Mouse (Mus musculus): ENCODE measurements at regions not wholly inside any gene's neighbourhood (a gene's known extent, or its start where the extent isn't known, plus 50 kb on each side); places are given as distances from the start of the nearest gene placed in this dataset.

DNA sequence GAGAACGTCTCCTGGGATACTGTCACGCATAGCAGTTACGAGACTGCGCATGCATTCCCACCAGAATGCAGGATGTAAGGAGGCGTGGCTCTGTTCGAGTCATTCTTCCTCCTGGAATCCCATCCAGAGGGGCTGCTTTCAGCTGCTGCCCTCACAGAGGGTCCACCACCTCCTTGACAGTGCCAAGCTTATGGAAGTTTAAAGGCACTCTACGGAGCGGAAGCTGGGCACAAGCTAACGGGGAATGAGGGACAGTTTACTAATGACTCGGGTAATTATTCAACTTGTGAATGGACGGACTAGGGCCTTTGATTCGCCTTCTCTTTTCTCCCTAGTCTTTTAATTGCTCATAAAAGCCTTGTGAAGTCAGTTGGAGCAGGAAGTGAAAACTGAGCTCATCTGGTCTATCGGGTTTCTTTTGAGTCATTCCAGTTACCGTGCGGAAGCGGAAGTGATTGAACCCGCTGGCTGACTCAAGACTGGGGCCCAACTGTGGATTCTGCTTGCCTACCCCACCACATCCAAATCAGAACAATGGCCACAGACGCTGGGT lies 291.3 kb downstream of the Hlx start:
- H3K27ac ChIP-seq (ENCODE audit: low read length): no peak overlapping the region
- H3K4me3 ChIP-seq (replicated peaks; ENCODE audit: low read length): peak overlapping the region; percentile 45
- peaks cover 5% of the 10 kb centered on the region; the same call in 1 of the 2 replicates for H3K4me1 ChIP-seq (replicated peaks; ENCODE audit: control insufficient read depth, insufficient read depth, low read length)
- H3K4me2 ChIP-seq (ENCODE audit: low read length): peak overlapping the region; percentile 63
- H3K36me3 ChIP-seq (ENCODE audit: control insufficient read depth, insufficient read depth): no peaks in the 10 kb centered on the region
- ATAC-seq: peak; percentile 90
- no peaks in the 10 kb centered on the region for H3K9me3 ChIP-seq (ENCODE audit: control insufficient read depth, low read length)
- WGBS: 10% methylated on average over 18 of the region's 18 CpGs
- no peaks in the 10 kb centered on the region for H3K27me3 ChIP-seq (replicated peaks; ENCODE audit: control insufficient read depth, insufficient read depth, low read length)
- H3K9ac ChIP-seq (replicated peaks; ENCODE audit: low read depth, low read length): peak overlapping the region; percentile 51

DNA sequence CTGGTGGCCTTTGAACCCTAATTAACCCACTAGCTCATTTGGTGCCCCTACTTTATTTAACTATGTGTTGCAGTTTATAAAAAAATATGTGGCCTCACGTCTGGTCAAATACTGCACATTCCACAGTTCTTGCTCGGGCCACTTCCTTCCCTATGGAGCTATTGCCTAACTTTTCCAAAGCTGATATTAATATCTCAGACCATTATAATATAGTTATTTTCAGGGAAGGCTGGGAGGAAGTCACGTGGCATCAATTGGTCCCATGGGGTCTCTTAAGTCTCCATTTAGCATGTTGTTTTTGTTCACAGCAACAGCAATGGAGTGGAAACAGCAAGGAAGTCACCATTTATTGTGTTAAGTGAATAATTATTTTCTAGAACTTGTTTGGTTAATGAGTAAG lies 292.9 kb downstream of the Hlx start:
- Histone ChIP-seq H3K9ac (replicated peaks; ENCODE audit: low read depth, low read length) (no peak overlapping the region), H3K4me2 (ENCODE audit: low read length) (no peak overlapping the region), H3K4me3 (replicated peaks; ENCODE audit: low read length) (no peak overlapping the region), H3K4me1 (replicated peaks; ENCODE audit: control insufficient read depth, insufficient read depth, low read length) (peaks cover 5% of the 10 kb centered on the region; the same call in 1 of the 2 replicates), H3K9me3 (ENCODE audit: control insufficient read depth, low read length) (no peaks in the 10 kb centered on the region), H3K27me3 (replicated peaks; ENCODE audit: control insufficient read depth, insufficient read depth, low read length) (no peaks in the 10 kb centered on the region), H3K27ac (ENCODE audit: low read length) (no peak overlapping the region), H3K36me3 (ENCODE audit: control insufficient read depth, insufficient read depth) (no peaks in the 10 kb centered on the region)
- no peak for ATAC-seq
- 75% methylated on average over 3 of the region's 3 CpGs for WGBS

DNA sequence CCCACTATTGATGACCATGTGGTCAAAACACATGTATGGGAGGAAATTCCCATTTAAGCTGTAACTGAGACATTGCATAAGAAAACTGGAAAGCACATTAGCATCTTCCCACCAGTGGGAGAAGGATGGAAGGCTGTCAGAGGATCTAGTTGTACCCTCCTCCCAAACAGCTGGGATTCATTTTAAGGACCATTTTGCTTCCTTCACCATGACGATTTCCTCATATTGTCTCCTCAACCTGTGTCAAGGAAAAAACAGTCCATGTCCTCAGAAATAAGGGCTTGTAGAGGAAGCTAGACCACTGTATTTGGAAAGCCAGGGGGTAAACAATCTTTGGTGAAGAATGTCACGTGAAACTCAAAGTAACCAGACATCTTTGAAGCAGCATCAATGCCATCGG lies 296.0 kb downstream of the Hlx start:
- no peak overlapping the region for H3K4me2 ChIP-seq (ENCODE audit: low read length)
- H3K27me3 ChIP-seq (replicated peaks; ENCODE audit: control insufficient read depth, insufficient read depth, low read length): no peaks in the 10 kb centered on the region
- ATAC-seq: no peak
- no peaks in the 10 kb centered on the region for H3K36me3 ChIP-seq (ENCODE audit: control insufficient read depth, insufficient read depth)
- WGBS: 85% methylated on average over 3 of the region's 3 CpGs
- no peak overlapping the region for H3K4me3 ChIP-seq (replicated peaks; ENCODE audit: low read length)
- H3K4me1 ChIP-seq (replicated peaks; ENCODE audit: control insufficient read depth, insufficient read depth, low read length): peaks cover 5% of the 10 kb centered on the region; the same call in 1 of the 2 replicates
- H3K9ac ChIP-seq (replicated peaks; ENCODE audit: low read depth, low read length): no peak overlapping the region
- H3K9me3 ChIP-seq (ENCODE audit: control insufficient read depth, low read length): no peaks in the 10 kb centered on the region
- no peak overlapping the region for H3K27ac ChIP-seq (ENCODE audit: low read length)

DNA sequence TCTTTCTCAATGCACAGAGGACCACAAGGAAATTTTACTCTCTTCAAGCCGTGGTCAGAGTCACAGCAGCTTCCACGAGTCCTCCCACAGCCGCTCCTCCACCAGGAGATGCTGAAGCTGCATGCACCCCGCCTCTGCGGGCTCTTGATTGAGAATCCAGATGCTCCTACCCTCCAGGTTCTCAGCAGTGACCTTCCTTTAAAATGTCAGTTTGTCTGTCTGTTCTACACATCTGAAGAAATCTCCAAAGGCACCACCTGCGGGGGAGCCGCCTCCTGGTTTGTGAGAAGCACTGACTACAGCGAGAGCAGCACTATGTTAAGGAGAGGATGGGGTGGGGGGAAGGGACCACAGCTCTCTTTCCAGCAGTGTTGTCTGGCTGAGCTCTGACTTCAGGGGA lies 303.8 kb downstream of the Hlx start:
- Histone ChIP-seq H3K36me3 (ENCODE audit: control insufficient read depth, insufficient read depth) (no peaks in the 10 kb centered on the region), H3K4me1 (replicated peaks; ENCODE audit: control insufficient read depth, insufficient read depth, low read length) (no peaks in the 10 kb centered on the region), H3K4me2 (ENCODE audit: low read length) (no peak overlapping the region), H3K27ac (ENCODE audit: low read length) (no peak overlapping the region), H3K9ac (replicated peaks; ENCODE audit: low read depth, low read length) (no peak overlapping the region), H3K4me3 (replicated peaks; ENCODE audit: low read length) (no peak overlapping the region), H3K27me3 (replicated peaks; ENCODE audit: control insufficient read depth, insufficient read depth, low read length) (no peaks in the 10 kb centered on the region), H3K9me3 (ENCODE audit: control insufficient read depth, low read length) (no peaks in the 10 kb centered on the region)
- no peak for ATAC-seq
- 54% methylated on average over 8 of the region's 8 CpGs for WGBS

DNA sequence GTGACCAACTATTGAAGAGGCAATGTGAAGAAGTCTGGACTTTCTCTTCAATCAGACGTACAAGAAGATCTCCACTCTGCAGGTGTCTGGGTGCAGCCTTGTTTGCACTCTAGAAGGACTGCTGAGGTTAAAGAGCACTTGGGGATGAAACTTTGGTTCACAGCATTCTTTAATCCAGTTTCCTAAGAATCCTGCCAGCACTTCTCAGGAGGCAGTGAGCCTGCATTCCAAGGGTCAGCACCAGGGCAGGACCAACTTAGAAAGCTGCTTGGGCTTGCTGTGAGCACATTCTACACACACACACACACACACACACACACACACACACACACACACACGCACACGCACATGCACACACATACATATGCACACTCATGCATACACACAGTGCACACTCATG lies 304.4 kb downstream of the Hlx start:
- Histone ChIP-seq H3K36me3 (ENCODE audit: control insufficient read depth, insufficient read depth) (no peaks in the 10 kb centered on the region), H3K4me1 (replicated peaks; ENCODE audit: control insufficient read depth, insufficient read depth, low read length) (no peaks in the 10 kb centered on the region), H3K4me3 (replicated peaks; ENCODE audit: low read length) (no peak overlapping the region), H3K27ac (ENCODE audit: low read length) (no peak overlapping the region), H3K9ac (replicated peaks; ENCODE audit: low read depth, low read length) (no peak overlapping the region), H3K4me2 (ENCODE audit: low read length) (no peak overlapping the region), H3K27me3 (replicated peaks; ENCODE audit: control insufficient read depth, insufficient read depth, low read length) (no peaks in the 10 kb centered on the region), H3K9me3 (ENCODE audit: control insufficient read depth, low read length) (no peaks in the 10 kb centered on the region)
- no peak for ATAC-seq
- 88% methylated on average over 3 of the region's 3 CpGs for WGBS

DNA sequence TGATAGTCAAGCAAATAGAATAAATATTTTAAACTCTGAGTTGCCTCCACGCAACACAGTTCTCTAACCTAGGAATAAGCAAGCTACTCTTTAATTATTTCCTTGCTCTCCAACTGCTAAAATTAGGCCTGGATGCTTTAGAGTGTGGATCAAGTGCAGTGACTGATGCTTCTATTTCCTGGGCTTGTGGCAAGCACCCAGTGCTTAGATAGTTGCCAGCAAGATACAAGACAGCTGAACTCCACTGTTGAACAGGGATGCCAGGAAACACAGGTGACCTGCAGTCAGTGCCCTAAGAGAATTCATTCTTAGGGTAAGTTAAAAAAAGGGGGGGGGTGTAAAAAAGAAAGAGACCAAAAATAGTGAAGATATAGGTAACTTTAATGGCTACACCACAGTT lies 306.7 kb downstream of the Hlx start:
- Histone ChIP-seq H3K36me3 (ENCODE audit: control insufficient read depth, insufficient read depth) (no peaks in the 10 kb centered on the region), H3K4me3 (replicated peaks; ENCODE audit: low read length) (no peak overlapping the region), H3K4me1 (replicated peaks; ENCODE audit: control insufficient read depth, insufficient read depth, low read length) (no peaks in the 10 kb centered on the region), H3K9ac (replicated peaks; ENCODE audit: low read depth, low read length) (no peak overlapping the region), H3K4me2 (ENCODE audit: low read length) (no peak overlapping the region), H3K9me3 (ENCODE audit: control insufficient read depth, low read length) (no peaks in the 10 kb centered on the region), H3K27me3 (replicated peaks; ENCODE audit: control insufficient read depth, insufficient read depth, low read length) (no peaks in the 10 kb centered on the region), H3K27ac (ENCODE audit: low read length) (no peak overlapping the region)
- WGBS: 96% methylated on average over 1 of the region's 1 CpGs
- ATAC-seq: no peak

DNA sequence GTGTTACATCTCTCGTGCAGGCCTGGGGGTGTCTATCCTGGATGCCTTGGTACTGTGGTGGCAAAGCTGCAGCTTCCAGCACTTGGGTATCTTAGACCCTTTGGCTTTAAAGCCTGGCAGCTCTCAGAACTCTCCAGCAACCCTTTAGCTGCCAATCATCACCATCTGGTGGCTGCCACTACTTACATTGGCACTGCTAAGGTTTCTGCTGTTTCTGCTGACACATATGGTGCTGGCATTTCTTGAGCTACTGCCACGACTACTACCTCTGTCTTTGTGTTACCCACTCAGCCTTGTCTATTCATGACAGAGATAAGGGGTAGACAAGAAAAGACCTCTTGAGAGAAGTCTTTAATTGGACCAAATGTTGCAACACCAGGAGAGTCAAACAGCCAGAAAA lies 308.4 kb downstream of the Hlx start:
- Histone ChIP-seq H3K27me3 (replicated peaks; ENCODE audit: control insufficient read depth, insufficient read depth, low read length) (no peaks in the 10 kb centered on the region), H3K9ac (replicated peaks; ENCODE audit: low read depth, low read length) (no peak overlapping the region), H3K4me3 (replicated peaks; ENCODE audit: low read length) (no peak overlapping the region), H3K4me2 (ENCODE audit: low read length) (no peak overlapping the region), H3K27ac (ENCODE audit: low read length) (no peak overlapping the region), H3K9me3 (ENCODE audit: control insufficient read depth, low read length) (no peaks in the 10 kb centered on the region), H3K36me3 (ENCODE audit: control insufficient read depth, insufficient read depth) (no peaks in the 10 kb centered on the region), H3K4me1 (replicated peaks; ENCODE audit: control insufficient read depth, insufficient read depth, low read length) (no peaks in the 10 kb centered on the region)
- 41% methylated on average over 2 of the region's 2 CpGs for WGBS
- peak; percentile 91 for ATAC-seq

DNA sequence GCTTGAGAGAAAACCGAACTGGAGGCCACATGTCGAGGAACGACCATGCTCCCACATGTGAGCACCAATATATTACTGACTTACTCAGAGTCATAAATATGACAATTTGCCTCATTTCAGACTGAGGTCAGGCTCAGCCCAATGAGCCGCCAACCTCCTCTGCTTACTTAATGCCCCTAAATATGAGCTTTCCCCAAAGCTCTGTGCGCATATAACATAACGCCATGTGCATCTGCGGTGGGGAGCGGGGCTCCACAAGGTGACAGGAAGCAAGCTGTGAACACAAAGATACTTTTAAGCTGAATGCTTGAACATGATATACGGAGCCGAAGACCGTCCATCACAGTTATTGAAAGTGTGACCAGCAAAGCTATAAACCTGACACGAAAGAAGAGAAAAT lies 319.8 kb downstream of the Hlx start:
- 96% methylated on average over 12 of the region's 12 CpGs for WGBS
- ATAC-seq: no peak

DNA sequence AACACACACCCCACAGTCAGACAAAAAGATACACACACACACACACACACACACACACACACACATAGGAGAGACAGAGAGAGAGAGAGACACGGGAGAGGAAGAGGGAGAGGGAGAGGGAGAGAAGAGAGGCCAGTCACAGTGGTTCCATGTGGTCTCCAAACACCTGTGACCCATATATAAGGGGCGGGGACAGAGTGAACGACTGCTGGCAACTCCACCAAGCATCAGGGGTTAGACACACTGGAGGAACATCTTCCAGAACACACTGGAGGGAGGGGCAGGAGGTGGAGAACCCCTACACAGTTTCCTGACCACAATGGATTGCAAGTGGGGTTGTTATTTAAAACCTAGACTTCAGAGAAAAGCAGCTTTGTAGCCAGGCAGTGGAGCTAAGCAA lies 321.4 kb downstream of the Hlx start:
- H3K4me2 ChIP-seq (ENCODE audit: low read length): no peak overlapping the region
- ATAC-seq: no peak
- H3K27me3 ChIP-seq (replicated peaks; ENCODE audit: control insufficient read depth, insufficient read depth, low read length): no peaks in the 10 kb centered on the region
- no peak overlapping the region for H3K4me3 ChIP-seq (replicated peaks; ENCODE audit: low read length)
- H3K9me3 ChIP-seq (ENCODE audit: control insufficient read depth, low read length): no peaks in the 10 kb centered on the region
- no peaks in the 10 kb centered on the region for H3K36me3 ChIP-seq (ENCODE audit: control insufficient read depth, insufficient read depth)
- H3K4me1 ChIP-seq (replicated peaks; ENCODE audit: control insufficient read depth, insufficient read depth, low read length): no peaks in the 10 kb centered on the region
- no peak overlapping the region for H3K27ac ChIP-seq (ENCODE audit: low read length)
- WGBS: 61% methylated on average over 3 of the region's 3 CpGs
- H3K9ac ChIP-seq (replicated peaks; ENCODE audit: low read depth, low read length): no peak overlapping the region

More for the DNA sequence above, 319.8 kb downstream of the Hlx start:
- no peak overlapping the region for H3K9ac ChIP-seq (replicated peaks; ENCODE audit: low read depth, low read length)
- no peak overlapping the region for H3K27ac ChIP-seq (ENCODE audit: low read length)
- H3K36me3 ChIP-seq (ENCODE audit: control insufficient read depth, insufficient read depth): no peaks in the 10 kb centered on the region
- H3K9me3 ChIP-seq (ENCODE audit: control insufficient read depth, low read length): no peaks in the 10 kb centered on the region
- H3K4me1 ChIP-seq (replicated peaks; ENCODE audit: control insufficient read depth, insufficient read depth, low read length): no peaks in the 10 kb centered on the region
- no peak overlapping the region for H3K4me3 ChIP-seq (replicated peaks; ENCODE audit: low read length)
- H3K27me3 ChIP-seq (replicated peaks; ENCODE audit: control insufficient read depth, insufficient read depth, low read length): no peaks in the 10 kb centered on the region
- H3K4me2 ChIP-seq (ENCODE audit: low read length): no peak overlapping the region

DNA sequence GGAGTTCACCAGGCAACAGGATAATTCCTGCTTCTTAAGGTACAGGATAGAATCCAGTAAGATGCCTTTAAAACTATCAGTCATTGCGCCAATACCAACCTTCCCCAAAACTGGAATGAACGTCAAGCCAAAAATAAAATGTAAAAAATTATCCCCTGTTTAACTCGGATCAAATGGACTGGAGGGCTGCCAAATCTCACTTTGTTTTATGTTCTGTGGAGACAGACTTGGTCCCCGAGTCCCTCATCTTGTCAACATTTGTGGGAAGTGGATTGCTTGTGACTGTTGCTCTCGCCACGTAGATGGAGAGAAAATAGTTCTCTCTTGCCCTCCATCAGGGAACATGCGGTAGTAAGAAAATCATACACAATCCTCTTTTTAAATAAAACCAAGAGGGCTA lies 322.4 kb downstream of the Hlx start:
- Histone ChIP-seq H3K4me2 (ENCODE audit: low read length) (no peak overlapping the region), H3K9ac (replicated peaks; ENCODE audit: low read depth, low read length) (no peak overlapping the region), H3K27me3 (replicated peaks; ENCODE audit: control insufficient read depth, insufficient read depth, low read length) (no peaks in the 10 kb centered on the region), H3K4me1 (replicated peaks; ENCODE audit: control insufficient read depth, insufficient read depth, low read length) (no peaks in the 10 kb centered on the region), H3K27ac (ENCODE audit: low read length) (no peak overlapping the region), H3K9me3 (ENCODE audit: control insufficient read depth, low read length) (no peaks in the 10 kb centered on the region), H3K4me3 (replicated peaks; ENCODE audit: low read length) (no peak overlapping the region), H3K36me3 (ENCODE audit: control insufficient read depth, insufficient read depth) (no peaks in the 10 kb centered on the region)
- WGBS: 64% methylated on average over 7 of the region's 7 CpGs
- ATAC-seq: no peak
